Mouse (Mus musculus) embryonic facial prominence, embryonic 14.5 days (tissue): ENCODE data around the gene Amz1. TPM values are rescaled to one million over a fixed set of nuclear protein-coding genes. Genes with fewer than 3 reads are reported as not detected.
A peak's percentile ranks its signal among the peaks of the same experiment; 100 is the strongest.

Experiments used
- ATAC-seq: fragments of 200-750 bp; cut with Nextera tagmentation; 2 replicates; pipeline ENCODE4 v1.8.0; 2017; ENCODE audit warnings: low read depth, moderate number of reproducible peaks, moderate TSS enrichment
- DNase-seq: peaks from one replicate; pipeline ENCODE4 v3.0.0-alpha.2; 2015; ENCODE audit warnings: low spot score
- H3K27ac ChIP-seq: fragments of 300-500 bp; sonication (generic); replicated peaks from 2 replicates; pipeline ENCODE4 v1.5.1; 2014; ENCODE audit warnings: low read depth, mild to moderate bottlenecking, low read length, moderate library complexity
- H3K27me3 ChIP-seq: fragments of 300-500 bp; sonication (generic); replicated peaks from 2 replicates; pipeline ENCODE4 v1.6.1; 2014; ENCODE audit warnings: low read length; ENCODE audit not compliant: control insufficient read depth, insufficient read depth
- H3K36me3 ChIP-seq: fragments of 300-500 bp; sonication (generic); 2 replicates; pipeline ENCODE4 v1.6.1; 2014; ENCODE audit warnings: low read length, mixed read lengths; ENCODE audit not compliant: control insufficient read depth, insufficient read depth
- H3K4me1 ChIP-seq: fragments of 300-500 bp; sonication (generic); 2 replicates; pipeline ENCODE4 v1.6.1; 2014; ENCODE audit warnings: antibody characterized with exemption, low read length; ENCODE audit not compliant: control insufficient read depth, insufficient read depth
- H3K4me2 ChIP-seq: fragments of 300-500 bp; sonication (generic); 2 replicates; pipeline ENCODE4 v1.6.1; 2014; ENCODE audit warnings: low read depth, mild to moderate bottlenecking, low read length, moderate library complexity, mixed read lengths
- H3K4me3 ChIP-seq: fragments of 300-500 bp; sonication (generic); 2 replicates; pipeline ENCODE4 v1.5.1; 2014; ENCODE audit warnings: low read depth, mild to moderate bottlenecking, low read length
- H3K9ac ChIP-seq: fragments of 300-500 bp; sonication (generic); 2 replicates; pipeline ENCODE4 v1.6.1; 2014; ENCODE audit warnings: low read depth, mild to moderate bottlenecking, low read length, moderate library complexity, mixed read lengths
- H3K9me3 ChIP-seq: fragments of 300-500 bp; sonication (generic); 2 replicates; pipeline ENCODE4 v1.6.1; 2016; ENCODE audit warnings: low read length; ENCODE audit not compliant: control insufficient read depth
- WGBS: fragments of 180-500 bp; shearing (Covaris S2); extraction: QIAGEN DNeasy Blood & Tissue Kit; methylation state at CpG from one replicate; pipeline ENCODE4 v1.1.7; 2014; 5-methylcytosine and 5-hydroxymethylcytosine counted together
- polyA plus RNA-seq: library from polyadenylated mRNA; unstranded; fragments of >200 nt; fragmentation: Nextera tagmentation; extraction: Ambion mirVana; gene quantifications from 2 replicates; pipeline ENCODE4 v1.2.1, GENCODE M21; 2014

The Amz1 gene
- polyA plus RNA-seq, 1 experiment from 2014 or later, result 0.54 TPM

- H3K4me1 ChIP-seq, result peaks cover 2% of the 10 kb centered on the region; the same call in 1 of the 2 replicates
- no peaks in the 10 kb centered on the region for H3K9me3 ChIP-seq
- H3K9ac ChIP-seq, result no peak overlapping the region
- H3K36me3 ChIP-seq, result peaks cover 71% of the 10 kb centered on the region
- H3K27me3 ChIP-seq, result no peaks in the 10 kb centered on the region
- H3K4me2 ChIP-seq, result no peak overlapping the region
- ATAC-seq (no peak), DNase-seq (no peak)
- no peak overlapping the region for H3K27ac ChIP-seq
- no peak overlapping the region for H3K4me3 ChIP-seq
- WGBS, result 77% methylated on average over 7 of the region's 7 CpGs
These were observed 27.9 kb upstream of the Amz1 start for GRCm38 (mm10) chr5:140695987-140696386.

- Histone ChIP-seq H3K27me3 (no peaks in the 10 kb centered on the region), H3K4me2 (no peak overlapping the region), H3K36me3 (peaks cover 40% of the 10 kb centered on the region), H3K4me3 (no peak overlapping the region), H3K9me3 (no peaks in the 10 kb centered on the region), H3K27ac (no peak overlapping the region), H3K4me1 (peaks cover 15% of the 10 kb centered on the region; the same call in 1 of the 2 replicates), H3K9ac (peak overlapping the region; percentile 40; the same call in 1 of the 2 replicates)
- ATAC-seq, result no peak
- no peak for DNase-seq
- WGBS, result 92% methylated on average over 9 of the region's 9 CpGs
These were observed 24.2 kb upstream of the Amz1 start for GRCm38 (mm10) chr5:140699776-140700175.

- H3K27me3 ChIP-seq, result no peaks in the 10 kb centered on the region
- peak; percentile 11; the same call in 1 of the 2 replicates for ATAC-seq
- under 1% methylated on average over 16 of the region's 25 CpGs for WGBS
- peak overlapping the region; percentile 83 for H3K27ac ChIP-seq
- peak overlapping the region; percentile 75 for H3K4me2 ChIP-seq
- DNase-seq, result no peak
- peak overlapping the region; percentile 78 for H3K4me3 ChIP-seq
- H3K9me3 ChIP-seq, result no peaks in the 10 kb centered on the region
- H3K4me1 ChIP-seq, result peaks cover 20% of the 10 kb centered on the region
- H3K9ac ChIP-seq, result peak overlapping the region; percentile 77
- peaks cover 26% of the 10 kb centered on the region for H3K36me3 ChIP-seq
These were observed 22.3 kb upstream of the Amz1 start for GRCm38 (mm10) chr5:140701661-140702060.

GRCm38 (mm10) chr5:140702103-140702513 is 21.8 kb upstream of the Amz1 start, which contains the start of gene Iqce:
Iqce (minus strand) TSS chr5:140702378.
- Histone ChIP-seq H3K9ac (peak within 1 kb of the TSS; percentile 77), H3K4me1 (peaks cover 20% of the 10 kb centered on the region), H3K9me3 (no peaks in the 10 kb centered on the region), H3K4me3 (peak within 1 kb of the TSS; percentile 78), H3K36me3 (peaks cover 26% of the 10 kb centered on the region), H3K27me3 (no peaks in the 10 kb centered on the region), H3K27ac (peak within 1 kb of the TSS; percentile 83), H3K4me2 (peak within 1 kb of the TSS; percentile 75)
- DNase-seq, result peak; percentile 95
- WGBS, result under 1% methylated on average over 10 of the region's 33 CpGs
- peak; percentile 80 for ATAC-seq

- Histone ChIP-seq H3K36me3 (peaks cover 28% of the 10 kb centered on the region), H3K27ac (peak overlapping the region; percentile 83), H3K27me3 (no peaks in the 10 kb centered on the region), H3K4me2 (peak overlapping the region; percentile 75), H3K9ac (peak overlapping the region; percentile 77), H3K4me3 (peak overlapping the region; percentile 78), H3K9me3 (no peaks in the 10 kb centered on the region), H3K4me1 (peaks cover 20% of the 10 kb centered on the region)
- ATAC-seq (no peak), DNase-seq (no peak)
- 67% methylated on average over 19 of the region's 19 CpGs for WGBS
These were observed 21.2 kb upstream of the Amz1 start for GRCm38 (mm10) chr5:140702618-140703175.

GRCm38 (mm10) chr5:140703480-140704377 is 20.2 kb upstream of the Amz1 start:
- Histone ChIP-seq H3K4me2 (peak overlapping the region; percentile 49), H3K27ac (peak overlapping the region; percentile 88), H3K4me3 (peak overlapping the region; percentile 52), H3K4me1 (peaks cover 20% of the 10 kb centered on the region), H3K36me3 (peaks cover 27% of the 10 kb centered on the region), H3K9ac (0 out of 2 replicates have a peak overlapping the region, but pooled peaks have one; percentile 26), H3K27me3 (no peaks in the 10 kb centered on the region), H3K9me3 (no peaks in the 10 kb centered on the region)
- ATAC-seq (no peak), DNase-seq (no peak)
- 44% methylated on average over 15 of the region's 17 CpGs for WGBS

GRCm38 (mm10) chr5:140704378-140705251 is 19.3 kb upstream of the Amz1 start, which contains the start of gene Brat1:
Brat1 (plus strand) TSS chr5:140705011.
- Histone ChIP-seq H3K9me3 (no peaks in the 10 kb centered on the region), H3K4me1 (peaks cover 20% of the 10 kb centered on the region), H3K4me3 (peak within 1 kb of the TSS; percentile 52), H3K9ac (peak within 1 kb of the TSS; percentile 76), H3K27me3 (no peaks in the 10 kb centered on the region), H3K27ac (peak within 1 kb of the TSS; percentile 88), H3K36me3 (peaks cover 23% of the 10 kb centered on the region), H3K4me2 (peak within 1 kb of the TSS; percentile 87)
- ATAC-seq (peak; percentile 93), DNase-seq (peak; percentile 100)
- WGBS, result under 1% methylated on average over 67 of the region's 69 CpGs
